Mouse (Mus musculus) midbrain, embryonic 11.5 days (tissue): ENCODE measurements around the gene Gpc6. TPM values are rescaled to one million over a fixed set of nuclear protein-coding genes. Genes with fewer than 3 reads are reported as not detected.
A peak's percentile ranks its signal among the peaks of the same experiment; 100 is the strongest.

ENCODE experiments used
- ATAC-seq: fragments of 200-750 bp; cut with Nextera tagmentation; 2 replicates; pipeline ENCODE4 v1.8.0; 2017; ENCODE audit warnings: moderate TSS enrichment, moderate library complexity; ENCODE audit not compliant: low FRiP score
- DNase-seq: peaks from one replicate; pipeline ENCODE4 v3.0.0; 2015; ENCODE audit warnings: low spot score; ENCODE audit errors: missing footprints
- H3K27ac ChIP-seq: fragments of 300-500 bp; sonication (generic); 2 replicates; pipeline ENCODE4 v1.5.1; 2014; ENCODE audit warnings: low read depth, low read length
- H3K27me3 ChIP-seq: fragments of 300-500 bp; sonication (generic); 2 replicates; pipeline ENCODE4 v1.6.1; 2014; ENCODE audit warnings: mild to moderate bottlenecking, low read length, moderate library complexity, mixed read lengths; ENCODE audit not compliant: control insufficient read depth, insufficient read depth
- H3K36me3 ChIP-seq: fragments of 300-500 bp; sonication (generic); 2 replicates; pipeline ENCODE4 v1.6.1; 2014; ENCODE audit warnings: mild to moderate bottlenecking, low read length, moderate library complexity, mixed read lengths; ENCODE audit not compliant: control insufficient read depth, insufficient read depth
- H3K4me1 ChIP-seq: fragments of 300-500 bp; sonication (generic); 2 replicates; pipeline ENCODE4 v1.6.1; 2014; ENCODE audit warnings: low read length; ENCODE audit not compliant: control insufficient read depth, insufficient read depth
- H3K4me2 ChIP-seq: fragments of 300-500 bp; sonication (generic); 2 replicates; pipeline ENCODE4 v1.6.1; 2014; ENCODE audit warnings: mild to moderate bottlenecking, moderate library complexity
- H3K4me3 ChIP-seq: fragments of 300-500 bp; sonication (generic); 2 replicates; pipeline ENCODE4 v1.5.1; 2014; ENCODE audit warnings: low read depth, low read length
- H3K9ac ChIP-seq: fragments of 300-500 bp; sonication (generic); 2 replicates; pipeline ENCODE4 v1.6.1; 2014; ENCODE audit warnings: low read length
- H3K9me3 ChIP-seq: fragments of 300-500 bp; sonication (generic); 2 replicates; pipeline ENCODE4 v1.6.1; 2016; ENCODE audit warnings: low read length; ENCODE audit not compliant: control insufficient read depth
- WGBS: fragments of 180-500 bp; shearing (Covaris S2); extraction: QIAGEN DNeasy Blood & Tissue Kit; methylation state at CpG from one replicate; pipeline ENCODE4 v1.1.7; 2014; 5-methylcytosine and 5-hydroxymethylcytosine counted together
- polyA plus RNA-seq: library from polyadenylated mRNA; unstranded; fragments of >200 nt; fragmentation: Nextera tagmentation; extraction: Ambion mirVana; gene quantifications from 2 replicates; pipeline ENCODE4 v1.2.1, GENCODE M21; 2014

Gpc6 gene
- polyA plus RNA-seq, 1 experiment from 2014 or later, result 24.6 TPM

DNA sequence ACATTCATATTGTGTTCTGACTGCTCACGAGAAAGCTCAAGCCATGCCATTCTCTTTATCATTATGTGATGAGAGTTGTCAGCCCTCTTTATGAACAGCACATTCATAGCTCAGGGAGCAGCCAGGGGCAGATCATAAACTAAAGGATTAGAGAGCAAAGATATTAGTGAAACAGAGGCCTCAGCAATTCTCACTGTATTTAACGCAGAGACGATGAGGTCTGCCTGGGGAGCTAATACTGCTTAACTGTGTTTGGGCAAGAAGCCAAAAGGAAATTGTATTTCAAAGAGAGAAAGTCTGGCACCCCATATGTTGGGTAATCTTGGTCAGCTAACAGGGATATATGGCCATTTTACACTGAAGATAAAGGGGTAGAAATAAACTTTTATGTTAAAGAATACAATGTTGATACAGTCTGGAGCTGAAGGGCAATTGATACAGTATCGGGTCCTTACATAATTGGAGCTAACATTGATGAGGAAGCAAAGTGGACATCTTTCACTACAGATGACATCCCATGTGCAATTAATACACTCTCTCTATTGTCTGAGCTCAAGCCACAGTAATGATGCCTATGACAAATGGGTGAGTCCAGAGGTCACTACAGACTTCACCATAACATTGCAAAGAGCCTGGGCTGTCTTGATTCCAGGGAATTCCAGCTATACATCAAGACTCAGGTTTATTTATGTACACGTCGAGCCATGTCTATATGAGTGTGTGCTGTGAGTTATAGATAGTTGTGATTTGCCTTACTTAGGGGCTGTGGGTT lies 216.1 kb downstream of the Gpc6 start:
- H3K4me1 ChIP-seq, result no peaks in the 10 kb centered on the region
- DNase-seq, result no peak
- 89% methylated on average over 6 of the region's 6 CpGs for WGBS

DNA sequence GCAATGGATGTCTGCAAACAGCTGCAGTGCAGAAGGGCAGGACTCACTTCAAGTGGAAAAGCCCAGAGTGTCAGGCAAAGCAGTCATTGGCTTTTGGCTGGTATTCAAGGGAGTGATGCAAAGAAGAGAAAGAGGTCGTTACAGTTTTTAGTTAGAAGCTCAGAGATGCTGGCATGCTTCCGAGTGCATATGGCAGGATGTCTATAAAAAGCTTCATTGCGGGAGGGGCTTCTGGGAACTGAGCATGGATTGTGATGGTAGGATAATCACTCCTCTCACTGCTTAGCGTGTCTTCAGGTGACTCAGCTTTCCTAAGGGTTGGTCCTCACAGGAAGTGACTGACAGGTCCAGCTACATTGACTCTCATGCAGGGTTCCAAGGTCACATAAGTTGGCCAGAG lies 221.0 kb downstream of the Gpc6 start:
- no peak for DNase-seq

More for the DNA sequence above, 216.1 kb downstream of the Gpc6 start:
- no peaks in the 10 kb centered on the region for H3K9me3 ChIP-seq
- no peaks in the 10 kb centered on the region for H3K27me3 ChIP-seq
- no peak overlapping the region for H3K27ac ChIP-seq
- no peak overlapping the region for H3K9ac ChIP-seq
- no peak for ATAC-seq
- no peak overlapping the region for H3K4me3 ChIP-seq
- no peaks in the 10 kb centered on the region for H3K36me3 ChIP-seq
- H3K4me2 ChIP-seq, result no peak overlapping the region

DNA sequence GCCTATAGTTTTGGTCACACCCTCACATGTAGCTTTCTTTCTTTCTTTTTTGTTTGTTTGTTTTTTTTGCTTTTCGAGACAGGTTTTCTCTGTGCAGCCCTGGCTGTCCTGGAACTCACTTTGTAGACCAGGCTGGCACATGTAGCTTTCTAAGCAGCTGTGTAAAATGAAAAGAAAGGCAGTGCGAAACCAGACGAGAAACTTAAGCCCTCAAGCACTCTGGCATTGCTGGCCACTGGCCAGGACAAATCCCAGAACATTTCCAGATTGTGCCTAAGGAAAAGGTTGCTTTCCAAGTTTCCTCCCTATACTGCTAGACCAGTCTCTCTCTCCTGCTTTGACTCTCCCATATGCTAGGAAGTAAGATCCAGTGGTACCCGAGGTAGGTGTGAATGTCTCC lies 221.6 kb downstream of the Gpc6 start:
- Histone ChIP-seq H3K4me2 (no peak overlapping the region), H3K9me3 (no peaks in the 10 kb centered on the region), H3K4me3 (no peak overlapping the region), H3K9ac (no peak overlapping the region), H3K27ac (no peak overlapping the region), H3K27me3 (no peaks in the 10 kb centered on the region), H3K4me1 (no peaks in the 10 kb centered on the region), H3K36me3 (no peaks in the 10 kb centered on the region)
- 83% methylated on average over 4 of the region's 4 CpGs for WGBS
- ATAC-seq (no peak), DNase-seq (no peak)

More for the DNA sequence above, 221.0 kb downstream of the Gpc6 start:
- no peaks in the 10 kb centered on the region for H3K4me1 ChIP-seq
- no peak overlapping the region for H3K9ac ChIP-seq
- H3K36me3 ChIP-seq, result no peaks in the 10 kb centered on the region
- H3K9me3 ChIP-seq, result no peaks in the 10 kb centered on the region
- no peak overlapping the region for H3K4me3 ChIP-seq
- H3K4me2 ChIP-seq, result no peak overlapping the region
- ATAC-seq, result no peak
- H3K27me3 ChIP-seq, result no peaks in the 10 kb centered on the region
- H3K27ac ChIP-seq, result no peak overlapping the region
- 92% methylated on average over 4 of the region's 4 CpGs for WGBS

DNA sequence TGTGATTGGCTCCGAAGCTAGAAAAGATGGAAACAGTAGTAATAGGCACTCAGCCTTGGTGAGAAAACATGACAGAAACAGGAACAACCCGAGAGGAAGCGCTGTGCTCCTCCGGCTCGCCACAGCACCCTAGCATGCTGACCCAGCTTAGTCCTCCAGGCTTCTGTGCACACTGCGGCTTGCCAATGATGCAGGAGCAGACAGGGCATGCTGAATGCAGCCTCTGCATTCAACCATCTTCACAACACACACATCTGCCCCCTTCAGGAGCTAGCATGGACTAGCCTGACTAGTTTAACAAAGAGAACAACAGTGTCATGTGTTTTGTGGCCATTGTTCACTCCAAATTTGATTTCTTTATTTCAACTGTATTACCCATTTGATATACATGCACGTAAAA lies 226.5 kb downstream of the Gpc6 start:
- WGBS, result 92% methylated on average over 7 of the region's 7 CpGs
- ATAC-seq (no peak), DNase-seq (peak; percentile 64)
- Histone ChIP-seq H3K4me2 (no peak overlapping the region), H3K4me1 (no peaks in the 10 kb centered on the region), H3K4me3 (no peak overlapping the region), H3K9me3 (no peaks in the 10 kb centered on the region), H3K27ac (no peak overlapping the region), H3K9ac (no peak overlapping the region), H3K27me3 (no peaks in the 10 kb centered on the region), H3K36me3 (no peaks in the 10 kb centered on the region)

DNA sequence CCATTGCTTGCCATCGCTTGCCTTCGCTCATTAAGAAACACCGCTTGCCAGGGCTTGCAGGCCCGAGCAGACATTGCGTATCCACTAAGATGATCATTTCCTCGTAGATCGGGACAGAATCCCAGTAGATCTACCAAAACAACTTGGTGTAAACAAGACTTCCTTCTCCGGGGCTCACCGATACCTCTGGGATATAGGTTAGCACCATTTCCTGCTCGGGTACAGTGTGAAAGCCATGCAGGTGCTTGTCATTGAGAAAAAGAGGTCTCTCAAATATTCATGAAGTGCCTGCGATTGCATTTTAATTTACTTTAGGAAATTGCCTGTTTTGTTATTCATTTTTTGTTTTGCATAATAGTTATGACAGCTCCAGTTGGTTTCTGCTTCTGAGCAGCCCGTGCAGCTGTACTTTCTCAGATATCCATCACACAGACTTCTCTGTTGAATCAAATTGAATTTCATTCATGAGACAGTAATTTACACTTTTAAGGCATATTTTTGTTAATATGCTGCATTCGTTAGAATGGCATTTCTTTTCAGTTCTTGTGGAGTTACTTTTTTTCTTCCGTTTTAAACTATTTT lies 230.9 kb downstream of the Gpc6 start:
- no peaks in the 10 kb centered on the region for H3K36me3 ChIP-seq
- no peaks in the 10 kb centered on the region for H3K27me3 ChIP-seq
- DNase-seq, result no peak
- WGBS, result 94% methylated on average over 14 of the region's 14 CpGs
- H3K9ac ChIP-seq, result no peak overlapping the region
- ATAC-seq, result no peak
- H3K4me2 ChIP-seq, result no peak overlapping the region
- no peak overlapping the region for H3K4me3 ChIP-seq
- H3K27ac ChIP-seq, result no peak overlapping the region
- 0 out of 2 replicates have a peak, but pooled peaks cover 2% of the 10 kb centered on the region for H3K4me1 ChIP-seq
- no peaks in the 10 kb centered on the region for H3K9me3 ChIP-seq

DNA sequence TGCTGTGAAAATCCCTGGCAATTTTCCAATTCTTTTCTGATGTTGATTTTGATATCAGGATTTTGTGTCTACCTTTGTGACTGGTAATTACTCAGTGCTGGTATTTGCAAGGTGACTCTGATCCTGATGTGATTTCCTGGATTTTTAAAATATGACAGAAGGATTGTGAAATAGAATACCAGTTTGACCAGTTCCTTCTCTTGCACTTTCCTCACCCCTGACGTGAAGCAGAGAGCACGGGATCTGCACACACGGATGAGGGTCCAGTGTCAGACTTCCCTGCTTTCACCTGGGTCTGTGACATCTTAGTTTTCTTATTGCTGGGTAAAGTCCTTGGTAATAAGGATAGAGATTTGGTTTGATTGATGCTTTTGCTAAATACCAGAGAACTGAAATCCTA lies 232.3 kb downstream of the Gpc6 start:
- DNase-seq (no peak), ATAC-seq (no peak)
- Histone ChIP-seq H3K36me3 (no peaks in the 10 kb centered on the region), H3K27me3 (no peaks in the 10 kb centered on the region), H3K9ac (no peak overlapping the region), H3K4me2 (no peak overlapping the region), H3K4me1 (0 out of 2 replicates have a peak, but pooled peaks cover 2% of the 10 kb centered on the region), H3K9me3 (no peaks in the 10 kb centered on the region), H3K4me3 (no peak overlapping the region), H3K27ac (no peak overlapping the region)
- WGBS, result 94% methylated on average over 3 of the region's 3 CpGs

DNA sequence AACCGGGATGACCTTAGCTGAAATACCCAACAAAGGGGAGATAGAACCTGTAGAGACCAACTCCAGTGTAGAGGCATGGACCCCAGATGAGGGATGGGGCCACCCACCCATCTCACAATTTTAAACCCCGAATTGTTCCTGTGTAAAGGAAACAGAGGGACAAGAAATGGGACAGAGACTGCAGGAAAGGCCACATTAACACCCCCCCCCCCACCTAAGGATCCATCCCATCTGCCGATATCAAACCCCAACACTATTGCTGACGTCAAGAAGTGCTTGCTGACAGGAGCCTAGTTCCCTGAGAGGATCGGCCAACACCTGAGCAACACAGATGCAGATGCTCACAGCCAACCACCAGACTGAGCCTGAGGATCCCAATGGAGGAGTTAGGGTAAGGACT lies 241.2 kb downstream of the Gpc6 start:
- 94% methylated on average over 5 of the region's 5 CpGs for WGBS
- Histone ChIP-seq H3K27ac (no peak overlapping the region), H3K4me3 (no peak overlapping the region), H3K9me3 (no peaks in the 10 kb centered on the region), H3K36me3 (no peaks in the 10 kb centered on the region), H3K4me1 (no peaks in the 10 kb centered on the region), H3K27me3 (no peaks in the 10 kb centered on the region), H3K9ac (no peak overlapping the region), H3K4me2 (no peak overlapping the region)
- no peak for ATAC-seq
- DNase-seq, result peak; percentile 66

DNA sequence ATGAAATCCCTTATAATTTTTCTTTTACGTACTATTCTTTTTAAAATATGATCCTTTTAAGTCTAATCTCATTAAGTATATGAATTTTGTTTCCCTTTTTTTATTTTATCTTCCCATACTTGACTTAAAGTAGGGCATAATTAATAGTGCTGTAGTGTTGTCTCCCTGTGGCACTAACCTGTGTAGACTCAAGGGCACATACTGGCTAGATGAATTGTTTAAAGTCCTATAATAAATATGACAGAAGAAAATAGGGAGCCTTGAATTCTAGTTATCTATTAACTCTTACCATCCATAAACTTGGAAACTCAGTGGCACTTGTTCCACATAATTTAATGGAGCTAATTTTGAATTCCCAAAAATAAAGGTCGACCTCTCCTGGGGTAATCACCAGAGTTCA lies 268.2 kb downstream of the Gpc6 start:
- H3K27me3 ChIP-seq, result no peaks in the 10 kb centered on the region
- no peaks in the 10 kb centered on the region for H3K36me3 ChIP-seq
- ATAC-seq, result no peak
- no peaks in the 10 kb centered on the region for H3K9me3 ChIP-seq
- H3K9ac ChIP-seq, result no peak overlapping the region
- no peak overlapping the region for H3K4me3 ChIP-seq
- no peak for DNase-seq
- no peaks in the 10 kb centered on the region for H3K4me1 ChIP-seq
- WGBS, result 89% methylated on average over 2 of the region's 2 CpGs
- no peak overlapping the region for H3K4me2 ChIP-seq
- no peak overlapping the region for H3K27ac ChIP-seq

DNA sequence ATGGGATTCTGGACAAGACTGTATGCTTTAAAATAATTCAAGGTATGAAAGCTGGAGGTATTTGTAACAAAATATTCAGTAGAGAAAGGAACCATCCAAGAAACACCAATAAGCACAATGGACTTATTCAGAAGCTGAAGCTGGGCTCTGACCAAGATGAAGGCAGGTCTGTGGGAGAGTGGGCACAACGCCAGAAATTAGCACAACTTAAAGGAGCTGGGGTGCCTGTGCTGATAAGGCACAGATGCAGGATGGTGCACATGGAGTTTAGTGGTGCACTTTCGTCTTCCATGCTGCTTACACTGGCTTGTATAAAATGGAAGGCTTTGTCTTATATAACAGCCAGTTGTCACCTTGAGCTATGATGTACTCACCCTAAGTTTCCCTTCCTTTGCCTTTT lies 276.9 kb downstream of the Gpc6 start:
- Histone ChIP-seq H3K36me3 (no peaks in the 10 kb centered on the region), H3K4me1 (no peaks in the 10 kb centered on the region), H3K4me2 (no peak overlapping the region), H3K27ac (no peak overlapping the region), H3K4me3 (no peak overlapping the region), H3K27me3 (no peaks in the 10 kb centered on the region), H3K9me3 (no peaks in the 10 kb centered on the region), H3K9ac (no peak overlapping the region)
- WGBS, result 91% methylated on average over 2 of the region's 2 CpGs
- ATAC-seq (no peak), DNase-seq (no peak)
